Mouse (Mus musculus): Measurements from ENCODE around the gene Add3. TPM values are rescaled to one million over a fixed set of nuclear protein-coding genes. Genes with fewer than 3 reads are reported as not detected.

The Add3 gene
- total and polyA plus RNA-seq, 2 experiments from 2014 or later, result 51.9 to 54.6 TPM

DNA sequence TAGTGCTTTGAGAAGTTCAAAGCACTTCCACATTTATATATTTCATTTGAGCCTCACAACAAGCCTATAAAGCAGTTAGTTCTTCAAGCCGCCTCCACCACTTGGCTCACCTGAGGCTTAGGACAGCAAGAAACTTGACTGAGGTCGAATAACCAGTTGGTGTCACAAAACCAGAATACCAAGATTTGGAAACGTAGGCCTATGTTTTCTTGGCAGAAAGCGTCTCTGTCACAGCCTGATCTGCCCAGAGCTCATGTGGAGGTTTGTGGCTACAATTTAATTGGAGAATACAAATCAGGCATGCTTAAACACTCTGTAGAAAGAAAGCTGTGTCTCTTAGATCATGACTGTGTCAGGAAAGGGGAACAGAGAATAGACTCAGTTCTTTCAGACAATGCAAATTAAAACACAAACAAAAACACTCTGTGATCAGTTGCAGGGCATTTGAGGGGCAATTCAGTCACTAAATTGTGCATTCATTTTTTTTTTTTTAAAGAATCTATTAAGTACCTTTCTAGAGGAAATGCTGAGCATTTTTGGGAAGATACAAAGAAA, 3.0 kb upstream of the Add3 start:
- Histone ChIP-seq H3K4me2 (ENCODE audit: low read depth, low read length, poor library complexity, severe bottlenecking) (no peak overlapping the region), H3K27ac (ENCODE audit: low read depth, low read length) (no peak overlapping the region), H3K36me3 (ENCODE audit: insufficient read depth, low read length) (no peaks in the 10 kb centered on the region), H3K4me3 (ENCODE audit: low read depth, low read length) (no peak overlapping the region), H3K27me3 (ENCODE audit: insufficient read depth, low read length) (no peaks in the 10 kb centered on the region), H3K9ac (replicated peaks; ENCODE audit: low read length, poor library complexity, severe bottlenecking) (no peak overlapping the region), H3K9me3 (ENCODE audit: low read length) (no peaks in the 10 kb centered on the region), H3K4me1 (ENCODE audit: insufficient read depth, low read length) (no peaks in the 10 kb centered on the region)
- no peak for DNase-seq (ENCODE audit: low spot score)
- TF ChIP-seq CTCF (IDR thresholded peaks at IDR 0.05), result no peak
- no peak for ATAC-seq (ENCODE audit: low FRiP score)
- WGBS, result 55% methylated on average over 4 of the region's 4 CpGs

DNA sequence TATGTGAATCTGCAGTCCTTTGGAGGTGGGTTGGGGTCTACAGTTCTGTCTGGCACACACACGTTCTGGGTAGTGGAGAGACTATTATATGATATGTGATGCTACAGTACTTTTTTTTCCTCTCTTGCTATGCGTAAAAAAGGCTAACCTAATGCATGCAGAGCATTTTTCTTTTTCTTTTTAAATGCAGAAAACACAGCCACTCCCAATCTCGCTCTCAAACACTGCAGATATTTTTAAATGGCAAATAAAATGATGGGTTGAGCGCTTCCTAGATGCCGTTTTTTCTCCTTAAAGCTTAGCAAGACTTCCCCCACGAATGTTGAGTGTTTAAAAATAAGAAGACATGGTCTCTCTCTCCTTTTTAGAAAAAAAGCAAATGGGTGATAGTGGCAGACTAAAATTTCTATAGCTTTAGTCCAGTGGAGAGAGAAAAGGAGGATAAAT, 584 bp downstream of the Add3 start:
- Histone ChIP-seq H3K27me3 (ENCODE audit: insufficient read depth, low read length) (no peaks in the 10 kb centered on the region), H3K27ac (ENCODE audit: low read depth, low read length) (peak overlapping the region; percentile 84), H3K4me3 (ENCODE audit: low read depth, low read length) (peak overlapping the region; percentile 95), H3K9me3 (ENCODE audit: low read length) (no peaks in the 10 kb centered on the region), H3K9ac (replicated peaks; ENCODE audit: low read length, poor library complexity, severe bottlenecking) (peak overlapping the region; percentile 77), H3K4me2 (ENCODE audit: low read depth, low read length, poor library complexity, severe bottlenecking) (peak overlapping the region; percentile 96), H3K36me3 (ENCODE audit: insufficient read depth, low read length) (no peaks in the 10 kb centered on the region), H3K4me1 (ENCODE audit: insufficient read depth, low read length) (peaks cover 4% of the 10 kb centered on the region; the same call in 1 of the 2 replicates)
- TF ChIP-seq CTCF (IDR thresholded peaks at IDR 0.05), result no peak
- DNase-seq (ENCODE audit: low spot score), result no peak
- no peak for ATAC-seq (ENCODE audit: low FRiP score)
- WGBS, result 4% methylated on average over 6 of the region's 6 CpGs

DNA sequence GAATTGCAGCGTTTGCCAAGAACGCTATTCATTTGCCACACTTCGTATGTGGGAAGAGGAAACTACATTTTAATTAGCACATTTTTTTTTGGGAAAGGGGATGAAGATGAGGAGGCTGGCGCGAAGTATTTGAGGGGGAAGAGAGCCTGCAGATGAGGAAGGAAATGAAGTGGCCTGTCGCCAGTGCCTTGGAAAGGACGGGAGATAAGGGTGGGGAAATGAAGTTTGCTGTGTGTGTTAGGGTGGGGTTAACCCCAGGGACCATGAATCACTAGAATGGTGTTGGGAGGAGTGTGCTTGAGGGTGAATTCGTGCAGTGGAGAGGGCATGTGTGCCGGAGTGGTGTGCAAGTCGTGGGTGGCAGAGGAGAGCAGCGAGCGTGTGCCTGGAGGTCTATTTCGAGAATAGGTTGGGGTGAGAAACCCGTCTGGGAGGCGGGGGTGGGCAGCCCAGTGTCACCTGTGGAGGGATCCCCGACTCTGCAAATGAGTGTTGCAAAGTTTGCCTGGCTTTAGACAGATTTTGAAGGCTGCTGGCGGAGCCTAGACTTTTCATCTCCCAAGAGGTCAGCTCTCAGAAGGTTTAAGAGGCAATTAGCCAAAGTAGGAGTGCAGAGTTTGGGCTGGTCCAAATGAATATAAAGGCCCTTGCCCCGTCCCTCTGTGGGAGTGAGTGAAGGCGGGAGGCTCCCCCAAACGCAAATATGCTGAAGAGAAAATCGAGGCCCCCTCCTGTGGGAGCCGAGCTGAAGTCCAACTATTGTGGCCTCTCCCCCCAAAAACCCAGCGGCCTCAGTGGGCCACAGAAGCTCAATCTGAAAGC, 1.2 kb downstream of the Add3 start:
- peak overlapping the region; percentile 95 for H3K4me3 ChIP-seq (ENCODE audit: low read depth, low read length)
- no peaks in the 10 kb centered on the region for H3K36me3 ChIP-seq (ENCODE audit: insufficient read depth, low read length)
- peaks cover 4% of the 10 kb centered on the region; the same call in 1 of the 2 replicates for H3K4me1 ChIP-seq (ENCODE audit: insufficient read depth, low read length)
- H3K9ac ChIP-seq (replicated peaks; ENCODE audit: low read length, poor library complexity, severe bottlenecking), result peak overlapping the region; percentile 77
- WGBS, result 1% methylated on average over 23 of the region's 23 CpGs
- peak; percentile 41 for DNase-seq (ENCODE audit: low spot score)
- H3K4me2 ChIP-seq (ENCODE audit: low read depth, low read length, poor library complexity, severe bottlenecking), result peak overlapping the region; percentile 96
- ATAC-seq (ENCODE audit: low FRiP score), result no peak; the same call in 1 of the 2 replicates
- peak overlapping the region; percentile 84 for H3K27ac ChIP-seq (ENCODE audit: low read depth, low read length)
- no peak for TF ChIP-seq CTCF (IDR thresholded peaks at IDR 0.05)
- H3K27me3 ChIP-seq (ENCODE audit: insufficient read depth, low read length), result no peaks in the 10 kb centered on the region
- no peaks in the 10 kb centered on the region for H3K9me3 ChIP-seq (ENCODE audit: low read length)

DNA sequence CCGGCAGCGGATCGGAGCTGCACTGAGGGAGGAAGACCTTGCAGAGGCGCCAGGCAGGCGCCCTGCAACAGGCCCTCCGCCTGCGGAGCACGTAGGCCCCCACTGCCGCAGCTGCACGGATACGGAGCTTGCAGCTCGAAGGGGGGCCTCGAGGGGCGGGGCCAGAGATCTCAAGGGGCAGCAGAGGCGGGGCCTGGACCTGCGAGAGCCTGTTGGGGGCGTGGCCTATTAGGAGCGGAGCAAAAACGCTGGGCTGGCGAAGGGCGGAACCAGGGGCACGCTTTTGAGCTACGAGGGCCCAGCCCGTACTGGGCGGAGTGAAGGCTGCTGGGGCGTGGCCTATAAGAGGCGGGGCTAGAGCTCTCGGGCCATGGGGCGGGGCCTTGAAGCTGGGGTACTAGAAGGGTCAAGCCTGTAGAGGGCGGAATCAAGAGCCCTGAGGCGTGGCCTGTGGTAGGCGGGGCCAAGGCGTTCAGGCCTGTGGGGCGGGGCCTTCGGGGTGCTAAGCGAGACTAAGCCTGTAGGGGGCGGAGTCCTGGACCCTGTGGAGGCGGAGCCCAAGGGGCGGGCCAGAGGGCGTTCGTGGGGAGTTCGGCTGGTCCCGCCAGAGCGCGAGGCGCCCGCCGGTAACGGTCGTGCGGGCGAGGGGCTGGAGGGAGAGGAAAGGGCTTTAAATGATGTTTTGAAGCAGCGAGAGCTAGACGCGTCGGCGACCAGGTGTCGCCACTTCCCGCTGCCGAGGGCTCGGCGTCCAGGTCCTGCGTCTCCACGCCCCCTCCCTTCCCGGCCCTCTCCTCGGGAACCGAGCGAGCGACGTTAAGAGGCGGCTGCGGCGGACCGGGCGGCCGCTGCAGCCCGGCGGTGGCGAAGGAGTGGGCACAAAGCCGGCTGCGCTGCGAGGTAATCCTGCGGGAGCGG, 2.2 kb downstream of the Add3 start:
- peak overlapping the region; percentile 84 for H3K27ac ChIP-seq (ENCODE audit: low read depth, low read length)
- no peaks in the 10 kb centered on the region for H3K36me3 ChIP-seq (ENCODE audit: insufficient read depth, low read length)
- under 1% methylated on average over 76 of the region's 84 CpGs for WGBS
- DNase-seq (ENCODE audit: low spot score) (peak; percentile 99), ATAC-seq (ENCODE audit: low FRiP score) (peak; percentile 95)
- H3K4me3 ChIP-seq (ENCODE audit: low read depth, low read length), result peak overlapping the region; percentile 95
- peak overlapping the region; percentile 77 for H3K9ac ChIP-seq (replicated peaks; ENCODE audit: low read length, poor library complexity, severe bottlenecking)
- peaks cover 4% of the 10 kb centered on the region; the same call in 1 of the 2 replicates for H3K4me1 ChIP-seq (ENCODE audit: insufficient read depth, low read length)
- TF ChIP-seq CTCF (IDR thresholded peaks at IDR 0.05), result peak; percentile 75
- no peaks in the 10 kb centered on the region for H3K9me3 ChIP-seq (ENCODE audit: low read length)
- no peaks in the 10 kb centered on the region for H3K27me3 ChIP-seq (ENCODE audit: insufficient read depth, low read length)
- peak overlapping the region; percentile 96 for H3K4me2 ChIP-seq (ENCODE audit: low read depth, low read length, poor library complexity, severe bottlenecking)

DNA sequence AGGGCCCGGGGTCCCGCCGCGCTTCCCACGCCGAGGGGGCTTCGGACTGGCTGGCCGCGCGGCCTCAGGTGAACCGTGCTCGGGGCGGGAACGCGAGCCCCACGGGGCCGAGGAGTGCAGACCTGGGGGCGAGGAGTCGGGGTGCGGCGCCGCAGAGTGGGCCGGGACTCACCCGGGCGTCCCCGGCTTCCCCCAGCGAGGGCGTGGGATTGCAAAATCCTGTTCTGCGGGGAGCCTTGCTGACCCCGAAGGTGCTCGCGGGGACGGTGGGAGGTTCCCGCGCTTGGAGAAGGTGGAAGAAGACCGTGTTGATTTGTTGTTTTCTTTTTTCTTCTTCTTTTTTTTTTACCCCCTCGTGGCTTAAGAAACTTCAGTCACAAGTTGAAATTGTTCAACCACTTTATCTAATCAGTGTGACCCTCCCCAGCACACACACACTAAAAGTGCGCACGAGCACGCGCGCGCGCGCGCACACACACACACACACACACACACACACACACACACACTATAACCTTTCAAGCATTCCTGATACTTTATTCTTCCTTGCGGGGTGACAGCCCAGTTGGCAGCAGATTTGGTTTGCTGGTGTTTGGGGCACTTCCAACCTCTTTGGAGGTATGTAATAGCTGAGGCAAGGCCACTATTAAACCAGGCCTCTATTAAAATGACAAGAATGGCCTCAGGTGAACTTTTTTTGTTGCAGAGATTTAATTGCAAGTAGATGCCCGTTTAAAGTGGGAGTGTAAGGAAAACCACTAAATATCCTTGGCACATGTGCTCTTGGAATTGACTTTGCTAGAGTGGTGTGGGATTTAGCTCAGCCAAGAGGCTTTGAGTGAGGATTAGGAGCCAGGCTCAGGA, 3.1 kb downstream of the Add3 start:
- TF ChIP-seq CTCF (IDR thresholded peaks at IDR 0.05), result no peak
- under 1% methylated on average over 47 of the region's 48 CpGs for WGBS
- ATAC-seq (ENCODE audit: low FRiP score) (peak; percentile 21), DNase-seq (ENCODE audit: low spot score) (no peak)
- Histone ChIP-seq H3K9ac (replicated peaks; ENCODE audit: low read length, poor library complexity, severe bottlenecking) (peak overlapping the region; percentile 77), H3K4me2 (ENCODE audit: low read depth, low read length, poor library complexity, severe bottlenecking) (peak overlapping the region; percentile 96), H3K4me3 (ENCODE audit: low read depth, low read length) (peak overlapping the region; percentile 95), H3K4me1 (ENCODE audit: insufficient read depth, low read length) (peaks cover 4% of the 10 kb centered on the region; the same call in 1 of the 2 replicates), H3K27ac (ENCODE audit: low read depth, low read length) (peak overlapping the region; percentile 84), H3K9me3 (ENCODE audit: low read length) (no peaks in the 10 kb centered on the region), H3K27me3 (ENCODE audit: insufficient read depth, low read length) (no peaks in the 10 kb centered on the region), H3K36me3 (ENCODE audit: insufficient read depth, low read length) (no peaks in the 10 kb centered on the region)

Measured in midbrain, postnatal 0 days (tissue).